Mouse (Mus musculus) left cerebral cortex, postnatal 25 days (tissue): Measurements from ENCODE around the gene Nsmce4a. TPM values are rescaled to one million over a fixed set of nuclear protein-coding genes. Genes with fewer than 3 reads are reported as not detected.
"Not testable (repeated sequence)": the region's sequence is repeated elsewhere in the genome, so short reads cannot be mapped to it uniquely, and the experiment has no call there.

Source experiments
- DNase-seq, 2 experiments: peaks; one replicate each; pipeline ENCODE4 v3.0.0; 2022; ENCODE audit warnings: low spot score in 2 of 2, mixed read lengths in 1 of 2
- intact Hi-C: fragments of 180-260 bp; cut with DNase I; formaldehyde crosslinking; loops from one replicate; pipeline ENCODE4 v1.15.1; 2025
- total RNA-seq, 2 experiments: library from RNA; stranded (reverse); gene quantifications; 2 replicates each; pipeline ENCODE4 v1.2.3; 2021

Gene Nsmce4a
- total RNA-seq, 2 experiments from 2014 or later = 31.9 to 34.9 TPM

GRCm38 (mm10) chr7:130546421-130546790 is 26.5 kb downstream of the Nsmce4a start:
- no peak for DNase-seq
- intact Hi-C loops = loop anchor here (2.0 to 5.0 kb wide), 4 partner anchors 28 to 216 kb away; no protein-coding TSS in a partner anchor

GRCm38 (mm10) chr7:130545893-130546292 is 27.0 kb downstream of the Nsmce4a start:
- intact Hi-C loops = loop anchor here (2.0 to 5.0 kb wide), 4 partner anchors 27 to 216 kb away; no protein-coding TSS in a partner anchor
- DNase-seq = no peak

GRCm38 (mm10) chr7:130545401-130545800 is 27.5 kb downstream of the Nsmce4a start:
- intact Hi-C loops = loop anchor here (5.0 kb wide), 2 partner anchors 137 to 217 kb away; no protein-coding TSS in a partner anchor
- DNase-seq = no peak

- intact Hi-C loops = no loop called here
- no peak for DNase-seq
Observed at GRCm38 (mm10) chr7:130543181-130543580, 29.7 kb downstream of the Nsmce4a start.

- intact Hi-C loops = no loop called here
Observed at GRCm38 (mm10) chr7:130540176-130540575, 32.7 kb downstream of the Nsmce4a start.

GRCm38 (mm10) chr7:130537068-130537467 is 35.9 kb downstream of the Nsmce4a start:
- intact Hi-C loops = no loop called here

More at GRCm38 (mm10) chr7:130540176-130540575, 32.7 kb downstream of the Nsmce4a start:
- DNase-seq = no peak

GRCm38 (mm10) chr7:130535174-130535573 is 37.7 kb downstream of the Nsmce4a start:
- intact Hi-C loops = no loop called here
- no peak for DNase-seq

More at GRCm38 (mm10) chr7:130537068-130537467, 35.9 kb downstream of the Nsmce4a start:
- DNase-seq = no peak

- intact Hi-C loops = loop anchor here (5.0 kb wide), 3 partner anchors 69 to 886 kb away; no protein-coding TSS in a partner anchor
- peak; percentile 82 to 89 for DNase-seq
Observed at GRCm38 (mm10) chr7:130533316-130534260, 39.3 kb downstream of the Nsmce4a start.

- DNase-seq = not testable (repeated sequence)
- intact Hi-C loops = loop anchor here (5.0 kb wide), 3 partner anchors 71 to 884 kb away; no protein-coding TSS in a partner anchor
Observed at GRCm38 (mm10) chr7:130531138-130531537, 41.8 kb downstream of the Nsmce4a start.

GRCm38 (mm10) chr7:130527306-130527705 is 45.6 kb downstream of the Nsmce4a start:
- DNase-seq = no peak
- intact Hi-C loops = no loop called here

GRCm38 (mm10) chr7:130523451-130523850 is 49.5 kb downstream of the Nsmce4a start:
- intact Hi-C loops = no loop called here
- DNase-seq = no peak

GRCm38 (mm10) chr7:130520812-130521422 is 52.0 kb downstream of the Nsmce4a start:
- intact Hi-C loops = no loop called here
- DNase-seq = no peak

GRCm38 (mm10) chr7:130520049-130520425 is 52.9 kb downstream of the Nsmce4a start, which contains the start of gene Ate1:
Gene Ate1, minus strand, starts transcription at chr7:130520369.
- intact Hi-C loops = no loop called here
- peak in 1 of 2 experiments; percentile 55 for DNase-seq

- intact Hi-C loops = loop anchor here (2.0 kb wide), 1 partner anchor 27 kb away; no protein-coding TSS in a partner anchor
- DNase-seq = peak; percentile 97 to 98
Observed at GRCm38 (mm10) chr7:130519096-130520048, 53.5 kb downstream of the Nsmce4a start.

GRCm38 (mm10) chr7:130518213-130519095 is 54.5 kb downstream of the Nsmce4a start:
- no peak for DNase-seq
- intact Hi-C loops = loop anchor here (2.0 kb wide), 1 partner anchor 28 kb away; no protein-coding TSS in a partner anchor

GRCm38 (mm10) chr7:130510243-130510642 is 62.7 kb downstream of the Nsmce4a start:
- DNase-seq = no peak
- intact Hi-C loops = no loop called here

- no peak for DNase-seq
- intact Hi-C loops = no loop called here
Observed at GRCm38 (mm10) chr7:130503006-130503405, 69.9 kb downstream of the Nsmce4a start.

GRCm38 (mm10) chr7:130501499-130501898 is 71.4 kb downstream of the Nsmce4a start:
- intact Hi-C loops = no loop called here

More at GRCm38 (mm10) chr7:130501499-130501898, 71.4 kb downstream of the Nsmce4a start:
- no peak for DNase-seq
